Mouse (Mus musculus): ENCODE measurements around the gene Glp2r. TPM values are rescaled to one million over a fixed set of nuclear protein-coding genes. Genes with fewer than 3 reads are reported as not detected.

The Glp2r gene
- polyA plus RNA-seq, 1 experiment from 2014 or later = not detected

- WGBS = 78% methylated on average over 3 of the region's 3 CpGs
- H3K9me3 ChIP-seq = no peaks in the 10 kb centered on the region
- H3K27ac ChIP-seq = no peak overlapping the region
- H3K4me2 ChIP-seq (replicated peaks) = no peak overlapping the region
- ATAC-seq (ENCODE audit: low FRiP score, low read depth) = no peak
- H3K9ac ChIP-seq = no peak overlapping the region
- no peak overlapping the region for H3K4me3 ChIP-seq
- no peaks in the 10 kb centered on the region for H3K27me3 ChIP-seq (replicated peaks)
- no peaks in the 10 kb centered on the region for H3K4me1 ChIP-seq
- no peaks in the 10 kb centered on the region for H3K36me3 ChIP-seq
Measured at GRCm38 (mm10) chr11:67638401-67638800, 132.6 kb downstream of the Glp2r start.

DNA sequence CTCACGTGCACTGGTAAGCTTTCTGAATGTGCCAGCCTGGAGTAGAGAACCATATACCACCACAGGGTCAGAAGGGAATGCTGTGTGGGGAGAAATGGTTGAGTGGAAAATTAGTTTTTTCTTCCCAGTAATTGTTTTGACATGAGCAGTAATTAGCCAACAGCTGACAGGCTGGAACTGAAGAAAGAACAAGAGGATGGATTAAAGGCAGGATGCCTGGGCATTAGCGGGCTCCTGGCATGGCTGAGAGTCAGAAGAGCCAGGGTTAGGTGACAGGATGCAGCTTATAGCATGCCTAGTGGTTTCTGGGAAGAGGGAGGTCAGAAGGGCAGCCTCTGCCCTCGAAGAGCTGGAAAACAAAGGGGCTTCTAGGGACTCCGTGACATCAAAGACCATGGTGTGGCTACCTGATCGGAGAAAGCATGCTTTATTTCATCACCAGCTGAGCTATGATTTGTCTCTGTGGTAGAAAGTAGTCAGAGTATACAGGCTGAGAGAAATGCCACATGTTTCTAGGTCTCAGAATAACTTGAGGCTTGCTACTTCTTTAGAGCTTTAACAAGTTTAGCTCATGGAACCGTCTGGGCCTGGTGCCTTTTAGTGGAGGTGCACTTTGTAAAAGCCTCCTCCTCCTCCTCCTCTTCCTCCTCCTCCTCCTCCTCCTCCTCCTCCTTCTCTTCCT, 133.9 kb downstream of the Glp2r start:
- Histone ChIP-seq H3K36me3 (no peaks in the 10 kb centered on the region), H3K4me1 (no peaks in the 10 kb centered on the region), H3K9ac (no peak overlapping the region), H3K4me2 (replicated peaks) (no peak overlapping the region), H3K27me3 (replicated peaks) (no peaks in the 10 kb centered on the region), H3K4me3 (no peak overlapping the region), H3K9me3 (no peaks in the 10 kb centered on the region), H3K27ac (no peak overlapping the region)
- WGBS = 56% methylated on average over 6 of the region's 6 CpGs
- no peak for ATAC-seq (ENCODE audit: low FRiP score, low read depth)

DNA sequence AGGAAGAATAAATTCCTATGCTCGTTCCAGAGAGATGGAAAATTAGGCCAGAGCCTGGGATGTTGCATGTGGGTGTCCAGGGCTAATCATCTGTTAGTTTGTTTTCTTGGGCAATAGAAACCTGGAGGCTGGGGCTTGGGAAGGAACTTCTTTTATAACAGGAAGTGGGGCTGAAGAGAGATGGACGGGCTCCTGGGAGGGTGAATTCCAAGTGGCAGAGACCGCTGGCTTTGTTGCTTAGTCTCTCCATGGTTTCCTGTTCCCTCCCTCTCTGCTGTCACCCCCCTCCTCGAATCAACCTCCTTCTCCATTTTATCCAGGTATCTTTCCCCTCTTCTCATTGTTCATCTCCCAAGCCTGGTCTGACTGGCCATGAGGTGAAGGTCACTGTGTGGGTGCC, 134.8 kb downstream of the Glp2r start:
- Histone ChIP-seq H3K9me3 (no peaks in the 10 kb centered on the region), H3K4me1 (no peaks in the 10 kb centered on the region), H3K36me3 (no peaks in the 10 kb centered on the region), H3K4me2 (replicated peaks) (no peak overlapping the region), H3K27me3 (replicated peaks) (no peaks in the 10 kb centered on the region), H3K4me3 (no peak overlapping the region), H3K9ac (no peak overlapping the region), H3K27ac (no peak overlapping the region)
- WGBS = 74% methylated on average over 4 of the region's 4 CpGs
- ATAC-seq (ENCODE audit: low FRiP score, low read depth) = no peak

DNA sequence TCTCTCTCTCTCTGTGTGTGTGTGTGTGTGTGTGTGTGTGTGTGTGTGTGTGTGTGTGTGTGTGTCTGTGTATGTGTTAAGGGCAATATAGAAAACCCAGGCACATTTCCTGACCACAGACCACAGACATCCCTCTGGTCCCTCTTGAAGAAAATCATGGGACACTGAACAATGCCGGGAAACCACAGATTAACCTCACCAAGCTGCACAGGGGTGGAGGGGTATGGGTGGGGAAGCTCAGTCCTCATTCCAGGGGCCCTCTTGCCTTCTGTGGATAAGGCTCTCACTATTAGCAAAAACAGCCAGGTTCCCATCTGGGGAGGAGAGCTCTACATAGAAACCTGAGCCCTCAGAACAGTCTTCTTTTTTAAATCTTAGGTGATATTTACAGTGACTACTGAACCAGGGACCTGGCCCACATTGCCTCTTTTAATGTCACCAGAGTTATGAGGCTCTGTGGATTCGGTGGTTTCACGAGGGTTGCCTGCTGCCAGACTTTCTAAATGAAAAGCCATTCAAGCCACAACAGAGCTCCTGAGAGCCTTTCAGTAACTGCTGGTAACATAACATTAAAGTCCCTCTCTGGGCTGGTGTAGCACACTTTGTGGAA, 137.2 kb downstream of the Glp2r start:
- ATAC-seq (ENCODE audit: low FRiP score, low read depth) = no peak
- Histone ChIP-seq H3K9me3 (no peaks in the 10 kb centered on the region), H3K4me1 (no peaks in the 10 kb centered on the region), H3K27me3 (replicated peaks) (no peaks in the 10 kb centered on the region), H3K36me3 (no peaks in the 10 kb centered on the region), H3K9ac (no peak overlapping the region), H3K4me3 (no peak overlapping the region), H3K27ac (no peak overlapping the region), H3K4me2 (replicated peaks) (no peak overlapping the region)
- 68% methylated on average over 3 of the region's 3 CpGs for WGBS

DNA sequence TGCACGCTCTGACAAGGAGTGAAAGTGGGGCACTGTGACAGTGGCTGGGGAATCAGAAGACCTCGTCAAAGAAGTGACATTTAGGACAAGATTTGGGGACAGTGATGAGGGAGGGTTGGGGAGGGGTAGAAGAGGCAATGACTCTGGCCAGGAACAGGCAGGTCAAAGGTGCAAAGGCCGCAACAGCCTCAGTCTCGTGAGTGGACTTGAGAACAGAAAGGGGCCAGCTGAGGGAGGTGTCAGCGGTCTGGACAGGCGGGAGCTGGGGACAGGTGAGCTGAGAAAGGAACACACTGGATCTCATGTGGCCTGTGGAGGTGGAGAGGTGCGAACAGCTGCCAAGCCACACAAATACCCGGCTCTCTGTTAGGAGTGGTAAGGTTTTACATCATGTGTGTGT, 138.0 kb downstream of the Glp2r start:
- Histone ChIP-seq H3K9me3 (no peaks in the 10 kb centered on the region), H3K27ac (no peak overlapping the region), H3K4me1 (no peaks in the 10 kb centered on the region), H3K4me2 (replicated peaks) (no peak overlapping the region), H3K27me3 (replicated peaks) (no peaks in the 10 kb centered on the region), H3K9ac (no peak overlapping the region), H3K4me3 (no peak overlapping the region), H3K36me3 (no peaks in the 10 kb centered on the region)
- WGBS = 79% methylated on average over 8 of the region's 8 CpGs
- no peak for ATAC-seq (ENCODE audit: low FRiP score, low read depth)

- H3K27ac ChIP-seq = no peak overlapping the region
- ATAC-seq (ENCODE audit: low FRiP score, low read depth) = no peak
- H3K36me3 ChIP-seq = no peaks in the 10 kb centered on the region
- no peaks in the 10 kb centered on the region for H3K27me3 ChIP-seq (replicated peaks)
- H3K4me1 ChIP-seq = no peaks in the 10 kb centered on the region
- no peak overlapping the region for H3K4me3 ChIP-seq
- 86% methylated on average over 2 of the region's 2 CpGs for WGBS
- no peak overlapping the region for H3K9ac ChIP-seq
- H3K4me2 ChIP-seq (replicated peaks) = no peak overlapping the region
- no peaks in the 10 kb centered on the region for H3K9me3 ChIP-seq
Measured at GRCm38 (mm10) chr11:67628522-67628921, 142.4 kb downstream of the Glp2r start.

GRCm38 (mm10) chr11:67627179-67627578, 143.8 kb downstream of the Glp2r start:
- Histone ChIP-seq H3K27me3 (replicated peaks) (no peaks in the 10 kb centered on the region), H3K4me2 (replicated peaks) (no peak overlapping the region), H3K36me3 (no peaks in the 10 kb centered on the region), H3K4me3 (no peak overlapping the region), H3K4me1 (no peaks in the 10 kb centered on the region), H3K27ac (no peak overlapping the region), H3K9ac (no peak overlapping the region), H3K9me3 (no peaks in the 10 kb centered on the region)
- 91% methylated on average over 7 of the region's 7 CpGs for WGBS
- ATAC-seq (ENCODE audit: low FRiP score, low read depth) = no peak

DNA sequence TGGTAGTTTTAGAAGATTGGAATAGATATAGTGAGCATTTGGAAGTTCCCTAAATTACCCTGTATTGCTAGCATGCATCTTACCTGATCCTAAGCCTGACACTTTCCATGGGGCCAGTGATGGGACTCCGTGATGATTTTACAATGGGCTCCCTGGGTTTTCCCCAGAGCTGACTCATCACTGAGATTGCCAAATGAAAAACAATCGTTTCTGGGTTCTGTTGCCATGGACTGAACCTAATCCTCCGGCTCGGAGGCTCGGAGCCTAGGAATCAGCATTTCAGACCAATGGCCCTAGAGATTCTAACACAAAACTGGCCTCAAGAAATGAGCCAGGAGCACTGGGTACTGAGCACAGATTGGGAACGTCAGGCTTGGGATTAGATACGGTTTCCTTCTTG, 148.6 kb downstream of the Glp2r start:
- Histone ChIP-seq H3K36me3 (no peaks in the 10 kb centered on the region), H3K4me3 (no peak overlapping the region), H3K4me2 (replicated peaks) (no peak overlapping the region), H3K27ac (no peak overlapping the region), H3K9ac (no peak overlapping the region), H3K27me3 (replicated peaks) (no peaks in the 10 kb centered on the region), H3K4me1 (no peaks in the 10 kb centered on the region), H3K9me3 (no peaks in the 10 kb centered on the region)
- no peak for ATAC-seq (ENCODE audit: low FRiP score, low read depth)
- WGBS = 89% methylated on average over 7 of the region's 7 CpGs

DNA sequence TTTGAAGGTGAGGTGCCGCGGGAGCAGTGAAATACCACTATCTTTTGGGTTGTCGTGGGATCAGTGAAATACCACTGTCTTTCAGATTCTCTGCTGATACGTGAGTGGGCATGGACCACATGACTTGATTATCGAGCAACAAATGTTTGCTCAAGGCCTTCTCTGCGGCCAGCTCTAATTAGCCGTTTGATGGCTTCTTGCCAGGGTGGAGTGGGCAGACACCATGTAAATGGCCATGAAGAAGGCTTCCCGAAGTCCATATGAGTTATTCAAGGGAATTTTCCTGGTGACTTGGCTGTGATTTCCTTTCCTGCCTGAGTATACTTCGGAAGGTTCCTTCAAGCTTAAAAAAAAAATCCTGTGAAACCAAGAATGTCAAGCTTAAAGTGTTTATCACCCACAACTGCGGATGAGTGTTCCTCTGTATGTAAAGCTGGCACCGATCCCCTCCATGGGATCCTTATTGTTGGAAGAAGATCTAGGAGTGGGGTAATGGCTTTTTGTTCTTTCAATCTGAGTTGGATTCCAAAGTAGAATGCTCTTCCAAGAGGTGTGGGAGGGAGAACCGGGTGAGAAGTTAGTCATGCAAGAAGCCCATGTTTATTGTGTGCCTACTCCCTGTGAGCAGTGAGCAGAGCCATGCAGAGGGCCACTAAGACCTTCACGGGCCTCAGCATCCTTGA, 154.3 kb downstream of the Glp2r start:
- Histone ChIP-seq H3K9ac (no peak overlapping the region), H3K27ac (no peak overlapping the region), H3K9me3 (no peaks in the 10 kb centered on the region), H3K4me1 (no peaks in the 10 kb centered on the region), H3K36me3 (no peaks in the 10 kb centered on the region), H3K27me3 (replicated peaks) (no peaks in the 10 kb centered on the region), H3K4me2 (replicated peaks) (no peak overlapping the region), H3K4me3 (no peak overlapping the region)
- no peak for ATAC-seq (ENCODE audit: low FRiP score, low read depth)
- WGBS = 92% methylated on average over 13 of the region's 13 CpGs

GRCm38 (mm10) chr11:67612158-67612839, 158.7 kb downstream of the Glp2r start:
- Histone ChIP-seq H3K36me3 (no peaks in the 10 kb centered on the region), H3K9me3 (no peaks in the 10 kb centered on the region), H3K27ac (no peak overlapping the region), H3K4me2 (replicated peaks) (no peak overlapping the region), H3K9ac (no peak overlapping the region), H3K27me3 (replicated peaks) (no peaks in the 10 kb centered on the region), H3K4me3 (no peak overlapping the region), H3K4me1 (no peaks in the 10 kb centered on the region)
- no peak for ATAC-seq (ENCODE audit: low FRiP score, low read depth)
- WGBS = 80% methylated on average over 9 of the region's 9 CpGs

Measured in neural tube, embryonic 12.5 days (tissue).